Mouse (Mus musculus) heart, embryonic 11.5 days (tissue): ENCODE data around the gene Gm20388. TPM values are rescaled to one million over a fixed set of nuclear protein-coding genes. Genes with fewer than 3 reads are reported as not detected.

Experiments
- ATAC-seq: fragments of 200-750 bp; cut with Nextera tagmentation; replicated peaks from 2 replicates; pipeline ENCODE4 v1.8.0; 2017; ENCODE audit warnings: moderate library complexity; ENCODE audit not compliant: insufficient number of reproducible peaks, low FRiP score, low TSS enrichment
- H3K27ac ChIP-seq: fragments of 300-500 bp; sonication (generic); 2 replicates; pipeline ENCODE4 v1.5.1; 2014; ENCODE audit warnings: mild to moderate bottlenecking, low read depth, low read length
- H3K27me3 ChIP-seq: fragments of 300-500 bp; sonication (generic); 2 replicates; pipeline ENCODE4 v1.6.1; 2014; ENCODE audit warnings: mild to moderate bottlenecking, low read length, mixed read lengths; ENCODE audit not compliant: control insufficient read depth, insufficient read depth
- H3K36me3 ChIP-seq: fragments of 300-500 bp; sonication (generic); 2 replicates; pipeline ENCODE4 v1.6.1; 2014; ENCODE audit warnings: mild to moderate bottlenecking, low read length, moderate library complexity, mixed read lengths; ENCODE audit not compliant: control insufficient read depth, insufficient read depth
- H3K4me1 ChIP-seq: fragments of 300-500 bp; sonication (generic); 2 replicates; pipeline ENCODE4 v1.6.1; 2014; ENCODE audit warnings: low read length; ENCODE audit not compliant: control insufficient read depth, insufficient read depth
- H3K4me2 ChIP-seq: fragments of 300-500 bp; sonication (generic); 2 replicates; pipeline ENCODE4 v1.6.1; 2014; ENCODE audit warnings: mild to moderate bottlenecking, moderate library complexity
- H3K4me3 ChIP-seq: fragments of 300-500 bp; sonication (generic); 2 replicates; pipeline ENCODE4 v1.5.1; 2014; ENCODE audit warnings: low read depth, low read length
- H3K9ac ChIP-seq: fragments of 300-500 bp; sonication (generic); 2 replicates; pipeline ENCODE4 v1.6.1; 2014; ENCODE audit warnings: mild to moderate bottlenecking, low read depth, low read length, moderate library complexity
- H3K9me3 ChIP-seq: fragments of 300-500 bp; sonication (generic); replicated peaks from 2 replicates; pipeline ENCODE4 v1.6.1; 2016; ENCODE audit warnings: low read length; ENCODE audit not compliant: control insufficient read depth
- WGBS: fragments of 180-500 bp; shearing (Covaris S2); extraction: QIAGEN DNeasy Blood & Tissue Kit; methylation state at CpG from one replicate; pipeline ENCODE4 v1.1.7; 2014; ENCODE audit not compliant: insufficient replicate concordance; 5-methylcytosine and 5-hydroxymethylcytosine counted together
- polyA plus RNA-seq: library from polyadenylated mRNA; unstranded; fragments of >200 nt; fragmentation: Nextera tagmentation; extraction: Ambion mirVana; gene quantifications from 2 replicates; pipeline ENCODE4 v1.2.1, GENCODE M21; 2014

Gm20388 gene
- polyA plus RNA-seq, 1 experiment from 2014 or later: 6.4 TPM

DNA sequence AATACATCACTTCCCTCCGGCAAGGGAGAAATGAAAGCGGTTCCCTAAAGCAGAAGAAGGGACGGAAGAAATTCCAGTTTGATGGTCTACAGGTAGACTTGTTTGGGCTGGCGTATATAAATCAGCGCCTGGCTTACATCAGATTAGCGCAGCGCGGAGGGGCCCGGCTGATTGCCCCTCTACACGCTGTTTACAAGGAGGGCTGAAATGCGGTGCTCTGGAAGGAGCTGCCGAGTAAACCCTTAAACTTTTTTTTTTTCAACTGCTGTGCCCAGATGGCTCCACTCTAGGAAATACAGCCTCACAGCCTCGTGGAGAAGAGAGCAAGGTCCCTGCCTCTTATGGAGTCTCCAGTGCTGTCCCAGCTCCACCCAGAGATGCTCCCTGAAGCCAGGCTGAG is 1070.3 kb downstream of the Gm20388 start:
- Histone ChIP-seq H3K4me1 (0 out of 2 replicates have a peak, but pooled peaks cover 2% of the 10 kb centered on the region), H3K36me3 (no peaks in the 10 kb centered on the region), H3K9ac (no peak overlapping the region), H3K27ac (no peak overlapping the region), H3K9me3 (no peaks in the 10 kb centered on the region), H3K4me3 (no peak overlapping the region), H3K27me3 (peaks cover 28% of the 10 kb centered on the region), H3K4me2 (no peak overlapping the region; the same call in 1 of the 2 replicates)
- WGBS: 41% methylated on average over 13 of the region's 13 CpGs
- no peak for ATAC-seq

DNA sequence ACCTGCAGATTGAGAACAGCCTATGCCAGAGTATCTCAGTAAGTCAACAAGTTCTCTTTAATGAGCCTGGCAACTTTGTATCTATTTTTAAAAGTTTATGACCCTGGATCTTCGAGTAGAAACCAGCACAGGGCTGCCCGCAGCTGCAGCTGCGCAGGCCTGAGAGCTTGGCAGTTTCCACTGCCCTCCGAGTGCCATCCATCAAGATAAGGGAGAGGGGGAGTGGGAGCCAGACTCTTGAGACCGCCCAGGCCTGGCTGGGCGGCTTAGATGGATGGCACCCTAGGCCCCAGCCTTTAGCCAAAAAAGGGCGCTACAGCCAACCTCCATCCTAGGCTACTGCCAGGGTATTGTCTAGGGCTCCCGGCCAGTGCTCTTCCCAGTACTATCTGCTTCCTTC is 1074.2 kb downstream of the Gm20388 start:
- WGBS: 45% methylated on average over 8 of the region's 8 CpGs
- H3K27ac ChIP-seq: no peak overlapping the region
- peaks cover 22% of the 10 kb centered on the region for H3K27me3 ChIP-seq
- H3K4me1 ChIP-seq: peaks cover 6% of the 10 kb centered on the region
- H3K9ac ChIP-seq: no peak overlapping the region
- H3K36me3 ChIP-seq: no peaks in the 10 kb centered on the region
- H3K4me3 ChIP-seq: no peak overlapping the region
- no peak overlapping the region for H3K4me2 ChIP-seq
- no peak for ATAC-seq
- H3K9me3 ChIP-seq: no peaks in the 10 kb centered on the region

DNA sequence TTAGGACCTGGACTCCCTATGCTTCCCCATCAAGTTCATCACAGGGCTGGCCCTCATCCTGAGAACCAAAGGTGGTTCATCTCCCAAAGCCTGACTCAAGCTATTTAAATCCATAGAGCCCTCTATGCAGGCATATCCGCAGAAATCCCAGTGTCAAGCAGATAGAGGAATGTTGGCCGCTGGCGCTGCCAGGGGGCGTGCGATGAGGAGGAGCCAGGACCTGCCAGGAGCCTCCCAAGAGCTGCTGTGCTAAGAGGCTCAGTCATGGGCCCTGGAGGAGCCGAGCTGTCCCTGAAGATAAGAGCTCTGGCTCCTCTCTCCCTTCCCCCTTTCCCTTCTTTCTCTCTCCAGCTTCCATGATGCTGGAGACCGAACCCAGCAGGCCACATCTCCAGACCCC is 1075.4 kb downstream of the Gm20388 start:
- H3K9me3 ChIP-seq: no peaks in the 10 kb centered on the region
- no peak overlapping the region for H3K9ac ChIP-seq
- no peak for ATAC-seq
- H3K27ac ChIP-seq: no peak overlapping the region
- peaks cover 30% of the 10 kb centered on the region for H3K27me3 ChIP-seq
- H3K4me2 ChIP-seq: no peak overlapping the region
- 64% methylated on average over 7 of the region's 7 CpGs for WGBS
- peaks cover 6% of the 10 kb centered on the region for H3K4me1 ChIP-seq
- no peak overlapping the region for H3K4me3 ChIP-seq
- H3K36me3 ChIP-seq: no peaks in the 10 kb centered on the region

DNA sequence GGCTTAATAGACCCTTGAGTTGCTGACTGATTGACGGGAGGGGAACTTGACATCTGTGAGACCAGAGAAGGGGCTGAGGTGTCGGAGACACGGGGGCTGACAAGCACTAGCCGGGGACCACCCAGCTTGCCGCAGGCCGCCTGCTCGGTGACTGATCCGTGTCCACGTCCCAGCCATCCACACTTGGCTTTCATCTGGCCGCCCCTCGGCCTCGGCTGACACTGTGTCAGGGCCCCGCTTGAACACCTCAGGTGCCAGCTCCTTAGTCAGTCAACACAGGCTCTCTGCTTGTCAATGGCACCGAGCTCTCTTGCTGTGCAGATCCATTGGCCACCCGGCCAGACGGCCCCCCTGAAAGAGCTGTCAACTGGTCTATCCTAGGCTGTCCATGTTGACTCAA is 1083.1 kb downstream of the Gm20388 start:
- 18% methylated on average over 16 of the region's 16 CpGs for WGBS
- Histone ChIP-seq H3K4me3 (no peak overlapping the region), H3K4me1 (no peaks in the 10 kb centered on the region), H3K9ac (no peak overlapping the region), H3K27me3 (peaks cover 90% of the 10 kb centered on the region), H3K36me3 (no peaks in the 10 kb centered on the region), H3K9me3 (no peaks in the 10 kb centered on the region), H3K27ac (no peak overlapping the region), H3K4me2 (no peak overlapping the region)
- ATAC-seq: no peak; the same call in 1 of the 2 replicates

DNA sequence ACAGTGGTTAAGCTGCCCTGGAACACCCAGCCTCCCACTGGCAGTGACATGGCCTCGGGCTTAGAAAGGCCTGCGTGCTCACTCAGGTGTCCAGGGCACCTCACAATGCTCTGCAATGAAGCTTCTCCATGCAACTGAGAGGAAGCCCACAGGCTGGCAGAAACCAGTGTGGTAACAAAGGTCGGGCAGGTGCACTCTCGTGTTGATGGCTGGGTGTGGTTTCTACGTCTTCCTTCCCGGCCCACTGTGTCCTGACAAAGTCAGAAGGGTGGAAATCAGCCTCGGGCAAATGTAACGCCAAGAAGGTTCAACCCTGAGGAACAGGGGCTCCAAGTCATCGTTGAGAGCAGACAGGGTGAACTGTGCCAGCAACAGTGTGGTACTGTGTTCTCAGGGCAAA is 1084.8 kb downstream of the Gm20388 start:
- H3K9me3 ChIP-seq: no peaks in the 10 kb centered on the region
- H3K36me3 ChIP-seq: no peaks in the 10 kb centered on the region
- H3K4me3 ChIP-seq: no peak overlapping the region
- no peak overlapping the region for H3K9ac ChIP-seq
- no peaks in the 10 kb centered on the region for H3K4me1 ChIP-seq
- no peak overlapping the region for H3K27ac ChIP-seq
- no peak for ATAC-seq
- H3K4me2 ChIP-seq: no peak overlapping the region
- H3K27me3 ChIP-seq: peaks cover 86% of the 10 kb centered on the region
- whole genome bisulfite sequencing: 83% methylated on average over 9 of the region's 9 CpGs

DNA sequence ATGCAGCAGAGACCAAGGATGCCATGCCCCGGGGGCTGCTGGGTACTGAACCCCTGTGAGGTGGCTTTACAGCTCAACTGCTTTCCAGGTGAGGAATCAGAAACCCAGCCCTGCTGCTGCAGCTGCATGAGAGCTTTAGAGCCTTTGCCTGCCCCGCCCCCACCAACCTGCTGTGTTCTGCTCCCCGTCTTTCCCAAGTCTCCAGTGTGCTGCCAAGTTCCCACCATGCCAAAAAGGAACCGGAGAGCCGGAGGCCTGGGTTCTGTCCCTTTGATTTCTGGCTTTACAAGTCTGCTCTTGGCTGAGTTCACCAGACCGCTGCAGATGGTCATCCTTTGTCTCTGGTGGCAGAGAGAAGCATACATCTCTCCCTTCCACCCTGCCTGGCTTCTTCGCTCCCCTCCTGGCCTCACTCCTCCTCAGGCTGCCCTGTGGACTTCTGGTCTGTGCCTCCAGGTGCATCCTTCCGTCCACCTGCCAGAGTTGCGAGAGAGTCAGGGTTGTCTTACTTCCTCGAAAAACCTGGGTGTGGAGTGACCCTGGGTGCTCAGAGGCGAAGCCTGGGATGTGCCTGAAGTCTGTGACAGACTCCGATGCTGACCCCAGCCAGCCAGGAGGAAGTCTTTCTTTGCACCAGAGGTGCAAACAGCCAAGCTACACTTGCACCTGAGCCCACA is 1086.4 kb downstream of the Gm20388 start:
- Histone ChIP-seq H3K4me2 (no peak overlapping the region), H3K9ac (no peak overlapping the region), H3K4me1 (peaks cover 2% of the 10 kb centered on the region; the same call in 1 of the 2 replicates), H3K27me3 (peaks cover 81% of the 10 kb centered on the region), H3K9me3 (no peaks in the 10 kb centered on the region), H3K36me3 (no peaks in the 10 kb centered on the region), H3K4me3 (no peak overlapping the region), H3K27ac (no peak overlapping the region)
- 71% methylated on average over 12 of the region's 12 CpGs for WGBS
- no peak for ATAC-seq

DNA sequence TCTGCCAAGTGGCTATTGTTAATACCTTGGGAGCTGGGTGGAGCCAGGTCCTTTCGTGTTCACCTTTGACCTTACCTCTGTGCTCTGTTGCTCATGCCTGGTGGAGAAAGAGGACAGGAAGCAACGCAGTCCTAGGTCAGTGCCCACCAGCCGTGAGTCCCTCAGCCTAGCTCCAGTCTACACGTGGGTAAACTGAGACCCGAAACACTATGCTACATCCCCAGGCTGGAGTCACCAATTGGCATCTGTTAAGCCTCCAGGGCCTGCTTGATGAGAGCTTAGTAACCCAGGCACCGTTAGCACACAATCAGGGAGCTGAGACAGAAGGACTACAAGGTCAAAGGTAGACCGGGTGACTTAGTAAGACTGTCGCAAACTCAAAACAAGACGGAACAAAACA is 1087.3 kb downstream of the Gm20388 start:
- Histone ChIP-seq H3K4me1 (peaks cover 6% of the 10 kb centered on the region; the same call in 1 of the 2 replicates), H3K36me3 (no peaks in the 10 kb centered on the region), H3K9ac (no peak overlapping the region), H3K27ac (no peak overlapping the region), H3K4me2 (no peak overlapping the region), H3K9me3 (no peaks in the 10 kb centered on the region), H3K27me3 (peaks cover 78% of the 10 kb centered on the region), H3K4me3 (no peak overlapping the region)
- ATAC-seq: no peak
- WGBS: 78% methylated on average over 9 of the region's 9 CpGs

DNA sequence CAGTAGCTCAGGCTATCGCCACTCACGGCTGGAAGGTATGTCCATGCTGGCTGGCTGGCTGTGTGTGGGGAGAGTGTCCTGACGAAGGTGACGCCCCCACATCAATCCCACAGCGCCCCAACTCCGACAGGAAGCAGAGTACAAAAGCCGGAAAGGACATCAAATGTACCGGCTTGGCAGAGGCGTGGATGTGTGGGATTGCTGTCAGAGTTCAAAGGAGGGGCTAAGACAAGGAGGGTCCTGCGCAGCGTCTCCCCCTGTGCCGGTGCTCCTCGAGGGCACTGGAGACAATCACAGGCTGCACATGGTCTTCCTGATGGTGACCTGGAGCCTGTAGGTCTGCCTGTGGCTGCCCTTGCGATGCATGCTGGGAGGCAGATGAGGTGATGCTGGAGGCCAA is 1088.3 kb downstream of the Gm20388 start:
- Histone ChIP-seq H3K4me3 (no peak overlapping the region), H3K27me3 (peaks cover 80% of the 10 kb centered on the region), H3K4me1 (peaks cover 8% of the 10 kb centered on the region; the same call in 1 of the 2 replicates), H3K36me3 (no peaks in the 10 kb centered on the region), H3K27ac (no peak overlapping the region), H3K9ac (no peak overlapping the region), H3K9me3 (no peaks in the 10 kb centered on the region), H3K4me2 (no peak overlapping the region)
- no peak for ATAC-seq
- WGBS: 44% methylated on average over 14 of the region's 14 CpGs

DNA sequence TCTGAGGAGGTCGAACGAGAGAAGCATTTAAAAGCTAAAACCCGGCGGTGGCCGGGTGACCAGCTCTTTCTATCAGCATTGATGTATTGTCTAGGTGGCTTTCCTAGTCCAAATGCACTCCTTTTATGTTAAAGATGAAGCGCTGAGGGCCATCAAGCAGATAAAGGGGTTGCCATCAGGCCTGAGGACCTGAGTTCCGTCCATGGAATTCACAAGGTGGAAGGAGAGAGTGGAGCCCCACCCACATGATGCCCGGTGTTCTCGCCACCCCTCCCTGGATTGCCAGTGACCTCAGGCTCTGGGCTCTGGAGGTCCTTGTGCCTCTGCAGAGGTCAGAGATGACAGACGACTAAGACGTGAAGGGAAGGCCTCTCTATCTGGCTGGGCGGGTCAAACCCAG is 1091.3 kb downstream of the Gm20388 start:
- WGBS: 46% methylated on average over 12 of the region's 12 CpGs
- Histone ChIP-seq H3K4me2 (no peak overlapping the region), H3K9ac (no peak overlapping the region), H3K36me3 (no peaks in the 10 kb centered on the region), H3K27me3 (peaks cover 51% of the 10 kb centered on the region), H3K9me3 (0 out of 2 replicates have a peak, but pooled peaks cover 3% of the 10 kb centered on the region), H3K4me3 (no peak overlapping the region), H3K4me1 (peaks cover 8% of the 10 kb centered on the region; the same call in 1 of the 2 replicates), H3K27ac (no peak overlapping the region)
- no peak for ATAC-seq
